Mouse (Mus musculus): ENCODE measurements around the gene Esyt1. TPM values are rescaled to one million over a fixed set of nuclear protein-coding genes. Genes with fewer than 3 reads are reported as not detected.
A peak's percentile ranks its signal among the peaks of the same experiment; 100 is the strongest.

Esyt1 gene
- total RNA-seq, 2 experiments from 2014 or later, result 90.5 to 97.6 TPM

GRCm38 (mm10) chr10:128490912-128491311 lies 34.8 kb downstream of the Esyt1 start:
- no peak for ATAC-seq (replicated peaks; ENCODE audit: poor library complexity, severe bottlenecking)

DNA sequence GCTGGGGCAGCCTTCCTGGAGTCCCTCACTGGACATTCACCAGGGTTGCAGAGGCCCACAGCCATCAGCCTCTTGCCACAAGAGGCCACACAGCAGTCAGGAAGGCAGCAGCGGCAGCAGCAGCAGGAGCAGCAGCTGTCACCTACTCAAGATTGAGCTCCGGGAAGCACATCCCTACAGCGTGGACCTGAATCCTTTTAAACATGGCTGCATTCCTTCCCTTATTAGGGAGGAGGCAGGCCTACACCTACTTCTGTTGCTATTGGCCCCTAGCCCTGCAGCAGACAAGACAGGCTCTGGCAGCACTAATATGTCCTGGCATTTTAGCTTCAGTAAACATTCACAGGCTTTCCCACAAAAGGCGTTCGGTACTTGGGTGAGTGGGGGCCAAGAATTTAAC lies 35.4 kb downstream of the Esyt1 start:
- no peak for ATAC-seq (replicated peaks; ENCODE audit: poor library complexity, severe bottlenecking)

- no peak for ATAC-seq (replicated peaks; ENCODE audit: poor library complexity, severe bottlenecking)
Measured at GRCm38 (mm10) chr10:128489785-128490184, 35.9 kb downstream of the Esyt1 start.

DNA sequence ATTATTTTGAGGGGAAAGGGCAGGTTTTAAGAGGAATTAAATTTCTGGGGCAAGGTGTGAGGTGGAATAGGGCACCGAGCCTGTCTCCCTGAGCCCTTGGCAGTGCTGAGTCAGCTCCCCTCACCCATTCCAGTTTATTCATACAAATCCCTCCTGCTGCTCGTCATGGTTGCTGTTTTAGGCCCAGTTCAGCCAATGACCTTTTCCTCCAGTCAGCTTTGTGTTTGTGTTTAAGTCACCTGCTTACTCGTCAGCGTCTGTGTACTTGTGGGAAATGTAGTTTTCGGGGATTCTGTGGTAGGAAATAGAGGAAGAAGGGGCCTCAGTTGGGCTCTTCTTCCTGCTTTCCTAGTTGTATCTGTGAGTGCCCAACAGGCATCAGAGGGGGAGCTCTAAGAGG lies 36.3 kb downstream of the Esyt1 start:
- peak; percentile 13 for ATAC-seq (replicated peaks; ENCODE audit: poor library complexity, severe bottlenecking)

- no peak for ATAC-seq (replicated peaks; ENCODE audit: poor library complexity, severe bottlenecking)
Measured at GRCm38 (mm10) chr10:128488776-128489175, 36.9 kb downstream of the Esyt1 start.

- no peak for ATAC-seq (replicated peaks; ENCODE audit: poor library complexity, severe bottlenecking)
Measured at GRCm38 (mm10) chr10:128487861-128488712, 37.6 kb downstream of the Esyt1 start.

- no peak for ATAC-seq (replicated peaks; ENCODE audit: poor library complexity, severe bottlenecking)
Measured at GRCm38 (mm10) chr10:128486370-128486769, 39.3 kb downstream of the Esyt1 start.

- no peak for ATAC-seq (replicated peaks; ENCODE audit: poor library complexity, severe bottlenecking)
Measured at GRCm38 (mm10) chr10:128474366-128474765, 51.3 kb downstream of the Esyt1 start.

DNA sequence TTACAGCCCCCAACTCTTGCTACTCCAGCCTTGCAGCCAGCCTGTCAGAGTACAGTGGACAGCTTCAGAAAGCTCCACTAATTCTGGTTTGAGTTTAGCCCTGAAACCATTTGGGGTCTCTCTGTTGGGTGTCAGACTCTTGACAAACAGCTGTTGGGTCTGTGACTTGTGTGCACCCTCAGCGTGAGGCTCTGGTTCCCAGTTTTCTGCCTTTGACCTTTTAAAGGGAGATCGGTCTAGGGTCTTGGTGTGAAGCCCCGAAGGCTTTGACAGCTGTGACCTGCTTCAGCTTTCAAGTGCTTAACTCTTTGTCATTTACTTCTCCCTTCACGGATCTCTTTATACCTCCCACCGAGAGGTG lies 65.4 kb downstream of the Esyt1 start:
- ATAC-seq (replicated peaks; ENCODE audit: poor library complexity, severe bottlenecking), result no peak

Other genes starting within 250 kb of the Esyt1 start
- not detected in 2 replicates for gene Il23a, start 227.1 kb downstream of the Esyt1 start, total RNA-seq (2014; fragmentation: Nextera tagmentation)
- 1.3 and 1.6 TPM in 2 replicates for gene Il23a, start 227.1 kb downstream of the Esyt1 start, total RNA-seq (2017)
- gene Pan2, start 222.5 kb downstream of the Esyt1 start, total RNA-seq (2014; fragmentation: Nextera tagmentation), result 22.7 and 25.7 TPM in 2 replicates
- 9.8 and 16.2 TPM in 2 replicates for gene Pan2, start 222.5 kb downstream of the Esyt1 start, total RNA-seq (2017)
- gene Cnpy2, start 203.4 kb downstream of the Esyt1 start, total RNA-seq (2014; fragmentation: Nextera tagmentation), result 108 and 200 TPM in 2 replicates
- gene Cnpy2, start 203.4 kb downstream of the Esyt1 start, total RNA-seq (2017), result 135 TPM in 2 replicates
- gene Cs, start 188.1 kb downstream of the Esyt1 start, total RNA-seq (2014; fragmentation: Nextera tagmentation), result 175 and 176 TPM in 2 replicates
- 104 and 114 TPM in 2 replicates for gene Cs, start 188.1 kb downstream of the Esyt1 start, total RNA-seq (2017)
- gene Coq10a, start 156.9 kb downstream of the Esyt1 start, total RNA-seq (2014; fragmentation: Nextera tagmentation), result 20.8 and 28.4 TPM in 2 replicates
- gene Coq10a, start 156.9 kb downstream of the Esyt1 start, total RNA-seq (2017), result 6.8 and 7.9 TPM in 2 replicates
- 58.1 and 60.1 TPM in 2 replicates for gene Ankrd52, start 148.8 kb downstream of the Esyt1 start, total RNA-seq (2014; fragmentation: Nextera tagmentation)
- gene Ankrd52, start 148.8 kb downstream of the Esyt1 start, total RNA-seq (2017), result 9.1 and 11.3 TPM in 2 replicates
- not detected in 2 replicates for gene Slc39a5, start 124.6 kb downstream of the Esyt1 start, total RNA-seq (2014; fragmentation: Nextera tagmentation)
- not detected in 2 replicates for gene Slc39a5, start 124.6 kb downstream of the Esyt1 start, total RNA-seq (2017)
- gene Nabp2, start 114.4 kb downstream of the Esyt1 start, total RNA-seq (2014; fragmentation: Nextera tagmentation), result 80.4 and 115 TPM in 2 replicates
- gene Nabp2, start 114.4 kb downstream of the Esyt1 start, total RNA-seq (2017), result 58.6 and 60.5 TPM in 2 replicates
- gene Rnf41, start 114.2 kb downstream of the Esyt1 start, total RNA-seq (2014; fragmentation: Nextera tagmentation), result 15.7 and 29.1 TPM in 2 replicates
- 16.5 and 18.6 TPM in 2 replicates for gene Rnf41, start 114.2 kb downstream of the Esyt1 start, total RNA-seq (2017)
- gene Smarcc2, start 66.6 kb downstream of the Esyt1 start, total RNA-seq (2014; fragmentation: Nextera tagmentation), result 90.4 and 113 TPM in 2 replicates
- gene Smarcc2, start 66.6 kb downstream of the Esyt1 start, total RNA-seq (2017), result 56.4 and 56.9 TPM in 2 replicates
- gene Myl6, start 31.7 kb downstream of the Esyt1 start, total RNA-seq (2014; fragmentation: Nextera tagmentation), result 1,019 and 1,105 TPM in 2 replicates
- gene Myl6, start 31.7 kb downstream of the Esyt1 start, total RNA-seq (2017), result 1,278 and 1,308 TPM in 2 replicates
- 10.7 and 13.7 TPM in 2 replicates for gene Myl6b, start 27.2 kb downstream of the Esyt1 start, total RNA-seq (2014; fragmentation: Nextera tagmentation)
- 1.2 and 1.7 TPM in 2 replicates for gene Myl6b, start 27.2 kb downstream of the Esyt1 start, total RNA-seq (2017)
- 8.8 and 9.7 TPM in 2 replicates for gene Zc3h10, start 21.9 kb upstream of the Esyt1 start, total RNA-seq (2014; fragmentation: Nextera tagmentation)
- gene Zc3h10, start 21.9 kb upstream of the Esyt1 start, total RNA-seq (2017), result 12.5 and 13.6 TPM in 2 replicates
- gene Rpl41, start 23.4 kb upstream of the Esyt1 start, total RNA-seq (2014; fragmentation: Nextera tagmentation), result 6,066 and 6,315 TPM in 2 replicates
- gene Rpl41, start 23.4 kb upstream of the Esyt1 start, total RNA-seq (2017), result 3,608 and 4,444 TPM in 2 replicates
- 404 and 410 TPM in 2 replicates for gene Pa2g4, start 40.1 kb upstream of the Esyt1 start, total RNA-seq (2014; fragmentation: Nextera tagmentation)
- gene Pa2g4, start 40.1 kb upstream of the Esyt1 start, total RNA-seq (2017), result 414 and 442 TPM in 2 replicates
- 1.6 and 1.7 TPM in 2 replicates for gene Erbb3, start 63.8 kb upstream of the Esyt1 start, total RNA-seq (2014; fragmentation: Nextera tagmentation)
- 1.4 and 1.8 TPM in 2 replicates for gene Erbb3, start 63.8 kb upstream of the Esyt1 start, total RNA-seq (2017)
- gene Rps26, start 100.9 kb upstream of the Esyt1 start, total RNA-seq (2014; fragmentation: Nextera tagmentation), result 2,754 and 2,968 TPM in 2 replicates
- gene Rps26, start 100.9 kb upstream of the Esyt1 start, total RNA-seq (2017), result 1,150 and 1,165 TPM in 2 replicates
- 0.62 TPM in 1 of 2 replicates, not detected in the other for gene Ikzf4, start 120.1 kb upstream of the Esyt1 start, total RNA-seq (2014; fragmentation: Nextera tagmentation)
- gene Ikzf4, start 120.1 kb upstream of the Esyt1 start, total RNA-seq (2017), result not detected in 2 replicates
- gene Suox, start 148.2 kb upstream of the Esyt1 start, total RNA-seq (2014; fragmentation: Nextera tagmentation), result 3.5 and 4.1 TPM in 2 replicates
- gene Suox, start 148.2 kb upstream of the Esyt1 start, total RNA-seq (2017), result 5.9 and 8.1 TPM in 2 replicates
- 43.7 and 43.8 TPM in 2 replicates for gene Rab5b, start 170.4 kb upstream of the Esyt1 start, total RNA-seq (2014; fragmentation: Nextera tagmentation)
- gene Rab5b, start 170.4 kb upstream of the Esyt1 start, total RNA-seq (2017), result 45.7 and 58.0 TPM in 2 replicates
- 0.28 and 2.6 TPM in 2 replicates for gene Pmel, start 178.3 kb upstream of the Esyt1 start, total RNA-seq (2014; fragmentation: Nextera tagmentation)
- 0.52 and 1.6 TPM in 2 replicates for gene Pmel, start 178.3 kb upstream of the Esyt1 start, total RNA-seq (2017)
- 101 and 134 TPM in 2 replicates for gene Cdk2, start 179.2 kb upstream of the Esyt1 start, total RNA-seq (2014; fragmentation: Nextera tagmentation)
- 60.3 and 73.1 TPM in 2 replicates for gene Cdk2, start 179.2 kb upstream of the Esyt1 start, total RNA-seq (2017)
- gene Dgka, start 219.0 kb upstream of the Esyt1 start, total RNA-seq (2014; fragmentation: Nextera tagmentation), result 13.2 and 15.8 TPM in 2 replicates
- 9.4 and 12.0 TPM in 2 replicates for gene Dgka, start 219.0 kb upstream of the Esyt1 start, total RNA-seq (2017)
- gene Pym1, start 222.0 kb upstream of the Esyt1 start, total RNA-seq (2014; fragmentation: Nextera tagmentation), result 43.5 and 52.0 TPM in 2 replicates
- gene Pym1, start 222.0 kb upstream of the Esyt1 start, total RNA-seq (2017), result 47.6 and 82.5 TPM in 2 replicates

Measured in granulocyte monocyte progenitor cell, adult 5-6 weeks (primary cell).